In the genomic region with DNA sequence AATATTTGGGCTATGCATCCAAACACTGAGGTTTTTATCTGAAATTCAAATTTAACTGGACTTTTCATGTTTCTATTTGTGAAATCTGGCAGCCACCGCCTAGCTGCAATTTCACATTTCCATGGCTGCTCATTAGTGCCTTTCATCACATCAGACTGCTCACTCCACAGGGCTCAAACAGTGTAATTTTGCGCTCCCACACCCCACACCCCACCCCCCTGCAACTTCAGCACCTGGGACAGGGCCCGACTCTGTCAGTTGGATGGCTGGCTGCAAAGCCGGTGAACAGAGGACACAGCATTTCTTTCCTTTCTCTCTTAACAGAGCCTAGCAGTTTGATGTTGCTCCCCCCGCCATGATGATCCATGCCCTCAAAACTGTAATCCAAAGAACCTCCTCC, we compare ENCODE assay signal across 13 mouse cellular contexts. TPM values are rescaled to one million over a fixed set of nuclear protein-coding genes. Genes with fewer than 3 reads are reported as not detected.
DNase-seq lines count a peak whose midpoint lies in the region; ATAC-seq lines count a peak whose summit lies in the region.
"Had no signal": no experiment of that assay in that cellular context is flagged by ENCODE, and none has a peak within 500 bp of the region (broad histone marks: within the 10 kb centered on the region; RNA-seq: fewer than 3 reads in every experiment).

No protein-coding gene starts in this region.

- DNase-seq in adrenal gland, postnatal 10 days: peak; percentile 70
- DNase-seq in adrenal gland, postnatal 4 days (ENCODE audit: low spot score in 2 of 2): no peak
- DNase-seq in kidney, postnatal 10 days: peak; percentile 65
- DNase-seq in kidney, postnatal 25 days: no peak
- DNase-seq in Muller cell, postnatal 12 days (ENCODE audit: inconsistent ontology term): peak; percentile 62
- no peak for DNase-seq in layer of hippocampus, adult 9-11 months
- DNase-seq in frontal cortex, postnatal 36 days (ENCODE audit: low spot score in 2 of 2): no peak
- DNase-seq: gastrocnemius, postnatal 36 days; heart, postnatal 4 days; kidney, postnatal 14 days; lung, postnatal 14 days; right cerebral cortex, postnatal 4 days had no signal

- ATAC-seq in granulocyte monocyte progenitor cell, adult 5-6 weeks (replicated peaks; ENCODE audit: poor library complexity, severe bottlenecking): peak; percentile 62

RNA-seq across cellular contexts. Expression of gene Tcte1, which starts 13.0 kb away (rescaled TPM):
- total RNA-seq in adrenal gland, postnatal 10 days (2021): not detected
- total RNA-seq in adrenal gland, postnatal 4 days (2021): not detected
- total RNA-seq in granulocyte monocyte progenitor cell, adult 5-6 weeks (2014; fragmentation: Nextera tagmentation): not detected in 2 replicates
- total RNA-seq in granulocyte monocyte progenitor cell, adult 5-6 weeks (2017): not detected in 2 replicates
- total RNA-seq: gastrocnemius, postnatal 36 days; heart, postnatal 4 days had no signal

RNA-seq across cellular contexts. Expression of gene Tmem151b, which starts 13.2 kb away (rescaled TPM):
- total RNA-seq in adrenal gland, postnatal 10 days (2021): 1 to 10 TPM; 1.2 to 3.1 TPM
- total RNA-seq in adrenal gland, postnatal 4 days (2021): 1 to 10 TPM; 1.7 to 3.7 TPM
- not detected in 2 replicates for total RNA-seq in granulocyte monocyte progenitor cell, adult 5-6 weeks (2014; fragmentation: Nextera tagmentation)
- total RNA-seq in granulocyte monocyte progenitor cell, adult 5-6 weeks (2017): not detected in 2 replicates

RNA-seq across cellular contexts. Expression of gene Nfkbie, which starts 19.2 kb away (rescaled TPM):
- 1 to 10 TPM; 4.4 to 6.2 TPM for total RNA-seq in adrenal gland, postnatal 10 days (2021)
- total RNA-seq in adrenal gland, postnatal 4 days (2021): 1 to 10 TPM; 3.0 to 4.5 TPM
- total RNA-seq in granulocyte monocyte progenitor cell, adult 5-6 weeks (2014; fragmentation: Nextera tagmentation): 4.6 and 7.8 TPM in 2 replicates
- total RNA-seq in granulocyte monocyte progenitor cell, adult 5-6 weeks (2017): 4.9 and 6.0 TPM in 2 replicates

RNA-seq across cellular contexts. Expression of gene Slc35b2, which starts 27.4 kb away (rescaled TPM):
- total RNA-seq in adrenal gland, postnatal 10 days (2021): 10 to 100 TPM; 65.9 TPM
- 10 to 100 TPM; 69.2 to 71.8 TPM for total RNA-seq in adrenal gland, postnatal 4 days (2021)
- 88.5 and 124 TPM in 2 replicates for total RNA-seq in granulocyte monocyte progenitor cell, adult 5-6 weeks (2014; fragmentation: Nextera tagmentation)
- 39.3 and 77.1 TPM in 2 replicates for total RNA-seq in granulocyte monocyte progenitor cell, adult 5-6 weeks (2017)

RNA-seq across cellular contexts. Expression of gene Aars2, which starts 29.6 kb away (rescaled TPM):
- 10 to 100 TPM; 17.6 to 22.6 TPM for total RNA-seq in adrenal gland, postnatal 10 days (2021)
- 10 to 100 TPM; 18.4 to 19.0 TPM for total RNA-seq in adrenal gland, postnatal 4 days (2021)
- 5.5 and 7.3 TPM in 2 replicates for total RNA-seq in granulocyte monocyte progenitor cell, adult 5-6 weeks (2014; fragmentation: Nextera tagmentation)
- 8.3 and 12.1 TPM in 2 replicates for total RNA-seq in granulocyte monocyte progenitor cell, adult 5-6 weeks (2017)

Comparison
In these comparisons a context has a peak if more than half of its experiments do, and no peak if none do; other contexts are left out.
1. DNase-seq: peak in adrenal gland, postnatal 10 days (single experiment), kidney, postnatal 10 days (single experiment) and Muller cell, postnatal 12 days (single experiment); none in adrenal gland, postnatal 4 days (0 of 2), kidney, postnatal 25 days (0 of 2), layer of hippocampus, adult 9-11 months (single experiment) and frontal cortex, postnatal 36 days (0 of 2).